Mouse (Mus musculus) 3134 (cell line): ENCODE measurements around the gene Wdr91.
A peak's percentile ranks its signal among the peaks of the same experiment; 100 is the strongest.

Experiments
- DNase-seq: peaks from one replicate; pipeline ENCODE4 v3.0.0-alpha.2; 2011; ENCODE audit warnings: low spot score; ENCODE audit not compliant: insufficient read length; ENCODE audit errors: extremely low read depth

The Wdr91 gene

GRCm38 (mm10) chr6:34865711-34866593 lies 44.7 kb downstream of the Wdr91 start:
- DNase-seq: peak; percentile 54

GRCm38 (mm10) chr6:34865213-34865612 lies 45.5 kb downstream of the Wdr91 start:
- DNase-seq: no peak

GRCm38 (mm10) chr6:34863786-34864514 lies 46.7 kb downstream of the Wdr91 start:
- no peak for DNase-seq

GRCm38 (mm10) chr6:34862791-34863403 lies 47.8 kb downstream of the Wdr91 start, which contains the start of gene Tmem140:
TSS of gene Tmem140 (plus strand) at chr6:34863146.
- DNase-seq: peak; percentile 69

- DNase-seq: no peak
These were observed 48.3 kb downstream of the Wdr91 start for GRCm38 (mm10) chr6:34862381-34862780.

GRCm38 (mm10) chr6:34861546-34862053 lies 49.1 kb downstream of the Wdr91 start:
- DNase-seq: no peak

GRCm38 (mm10) chr6:34832352-34832751 lies 78.3 kb downstream of the Wdr91 start:
- DNase-seq: no peak
